Mouse (Mus musculus) megakaryocyte progenitor cell, adult 5-6 weeks (primary cell): ENCODE results near the gene Ctnnd2. TPM values are rescaled to one million over a fixed set of nuclear protein-coding genes. Genes with fewer than 3 reads are reported as not detected.

Experiments
- ATAC-seq: replicated peaks from 2 replicates; pipeline ENCODE4 v1.8.0; 2016; ENCODE audit warnings: mild to moderate bottlenecking, moderate TSS enrichment, inconsistent platforms; ENCODE audit not compliant: poor library complexity
- total RNA-seq, 2 experiments: library from RNA; stranded (forward) in 1 of 2; stranded (reverse) in 1 of 2; fragments of 157-497, 149-512 nt in 1 of 2; fragments of 200-1000 nt in 1 of 2; gene quantifications; 2 replicates each; pipeline versions ENCODE4 v1.2.3 to v1.2.4; 2015 to 2017

The Ctnnd2 gene
- total RNA-seq, 2 experiments from 2014 or later = 0.10 TPM; not detected in 1

DNA sequence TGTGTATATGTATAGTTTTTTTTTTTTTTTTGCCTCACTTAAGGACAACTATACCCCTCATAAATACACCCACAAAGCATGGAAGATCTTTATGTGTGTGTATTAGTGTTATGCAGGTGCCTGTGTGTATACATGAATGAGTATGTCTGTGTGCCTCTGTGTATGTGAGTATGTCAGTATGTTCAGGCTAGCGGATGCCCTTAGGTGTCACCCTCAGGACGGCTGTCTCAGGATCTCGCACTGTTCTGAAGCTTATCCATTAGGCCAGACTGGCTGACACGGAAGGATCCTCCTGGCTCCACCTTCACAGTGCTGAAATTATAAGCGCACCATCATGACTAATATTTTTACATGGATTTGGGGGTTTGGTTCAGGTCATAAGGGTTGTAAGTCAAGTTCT, 202.5 kb downstream of the Ctnnd2 start:
- ATAC-seq = no peak

DNA sequence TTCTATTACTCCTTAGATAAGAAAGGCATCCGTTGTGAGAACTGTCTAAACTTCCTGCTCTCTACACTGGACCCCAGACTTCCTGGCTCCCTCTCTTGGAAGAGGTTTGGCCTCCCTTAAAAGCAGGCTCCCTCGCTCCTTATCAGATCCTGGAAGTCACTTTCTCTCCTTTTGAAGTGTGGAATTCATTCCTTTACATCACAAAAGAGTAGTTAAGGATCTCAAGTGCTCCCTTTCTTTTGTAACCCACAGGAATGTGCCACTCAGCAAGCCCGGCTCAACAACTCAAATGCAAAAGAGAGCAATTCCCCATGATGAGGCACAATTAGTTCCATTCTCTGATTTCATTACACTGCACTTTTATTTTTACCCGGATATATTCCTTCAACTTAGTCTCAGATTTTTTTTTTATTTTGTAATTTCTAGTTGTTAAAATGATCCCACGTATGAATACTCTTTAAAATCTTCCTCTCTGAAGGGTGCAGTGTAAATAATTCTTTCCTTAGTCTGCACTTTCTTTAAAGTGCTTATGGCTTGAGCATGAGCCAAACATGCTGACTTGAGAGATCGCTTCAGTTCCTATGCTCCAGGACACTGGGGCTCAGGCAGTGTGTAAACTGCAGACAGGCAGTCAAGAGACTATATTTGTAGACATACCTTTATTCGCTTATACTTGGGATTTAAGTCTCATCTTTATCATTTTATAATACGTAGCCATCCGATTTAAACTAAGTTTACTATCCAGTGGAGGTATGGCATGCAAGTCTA, 210.9 kb downstream of the Ctnnd2 start:
- no peak for ATAC-seq

DNA sequence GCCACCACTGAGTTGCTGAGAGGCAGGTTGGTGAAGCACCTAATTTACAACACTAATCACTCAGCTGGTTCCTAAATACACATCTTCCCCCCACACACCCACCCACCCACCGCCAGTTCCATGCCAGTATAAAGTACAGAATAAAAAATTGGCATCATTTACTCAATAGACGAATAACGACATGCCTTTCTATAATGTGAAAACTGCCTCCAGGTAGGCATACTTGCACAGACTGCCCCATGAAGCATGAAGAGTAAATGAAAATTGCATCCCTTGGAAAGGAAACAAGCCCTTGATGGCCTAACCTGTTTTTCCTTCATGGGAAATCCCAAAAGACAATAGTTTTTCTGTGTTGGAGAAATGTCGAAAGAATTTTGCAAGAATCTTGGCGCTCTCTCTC, 212.0 kb downstream of the Ctnnd2 start:
- no peak for ATAC-seq

DNA sequence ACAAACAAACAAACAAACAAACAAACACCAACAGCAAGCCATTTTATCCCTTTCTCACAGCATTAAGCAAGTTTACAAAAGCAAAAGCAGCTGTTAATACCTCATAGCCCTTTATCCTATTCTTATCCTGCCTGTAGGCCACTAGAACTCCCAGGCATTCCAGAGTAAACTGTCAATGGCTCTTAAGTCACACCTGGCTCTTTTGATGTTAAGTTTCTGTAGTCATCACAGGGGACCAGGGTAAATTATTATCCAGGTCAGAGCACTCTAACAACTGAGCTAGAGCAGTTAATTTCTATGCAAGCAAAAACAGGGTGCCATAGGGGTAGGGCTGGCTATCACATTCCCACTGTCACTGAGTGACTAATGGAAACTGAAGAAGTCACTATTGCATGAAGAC, 214.1 kb downstream of the Ctnnd2 start:
- ATAC-seq = no peak

DNA sequence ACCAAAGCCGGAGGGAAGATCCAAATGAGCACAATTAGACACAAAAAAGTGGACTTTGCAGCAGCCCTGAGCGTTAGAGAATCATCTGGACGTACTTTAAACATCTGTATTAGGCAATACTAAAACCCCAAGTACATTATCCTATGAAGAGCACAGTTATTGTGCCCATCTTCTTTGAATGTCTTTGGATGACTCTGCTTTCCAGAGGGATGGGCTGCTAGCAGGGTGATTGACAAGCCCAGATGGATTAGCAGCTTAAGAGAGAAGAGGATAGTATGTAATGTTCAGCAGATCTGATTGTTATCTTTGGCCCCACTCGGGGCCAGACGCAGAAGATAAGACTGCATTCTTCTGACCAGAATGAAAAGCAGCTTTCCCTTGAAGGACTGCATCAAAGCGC, 214.9 kb downstream of the Ctnnd2 start:
- no peak for ATAC-seq

DNA sequence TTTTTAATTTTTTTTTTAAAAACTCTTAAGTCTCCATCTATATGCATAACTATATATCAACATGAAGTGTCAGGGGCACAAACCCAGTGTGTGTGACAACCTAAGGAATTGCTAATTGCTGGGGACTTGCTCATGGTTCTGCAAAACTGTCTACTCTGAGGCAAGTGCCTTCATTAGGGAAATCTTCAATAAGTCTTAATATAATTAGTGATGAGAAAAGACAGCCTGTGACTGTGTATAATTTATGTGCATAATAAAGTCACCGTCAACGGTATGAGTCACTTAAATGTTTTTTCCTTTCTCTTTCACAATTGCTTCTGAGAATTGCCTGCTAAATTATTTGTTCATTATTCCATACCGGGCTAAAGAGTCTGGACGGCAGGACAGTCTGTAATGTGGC, 228.7 kb downstream of the Ctnnd2 start:
- ATAC-seq = no peak

DNA sequence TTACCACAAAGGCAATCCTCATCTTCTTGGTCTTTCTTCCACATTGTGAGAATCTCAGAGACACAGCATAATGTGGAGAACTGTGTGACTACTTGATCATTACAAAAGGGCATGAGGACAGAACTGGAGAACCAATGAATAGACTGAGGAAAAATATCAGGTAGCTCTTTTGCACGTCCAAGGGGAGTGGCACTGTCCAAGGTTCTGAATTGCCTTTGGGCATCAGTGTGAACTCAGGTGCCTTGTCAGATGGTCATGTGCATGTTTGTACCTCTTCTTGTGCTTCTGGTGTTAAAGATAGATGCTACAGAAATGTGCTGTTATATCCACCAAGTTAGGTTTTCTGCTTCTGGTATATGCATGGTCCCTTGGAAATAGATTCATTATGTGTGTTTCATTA, 233.9 kb downstream of the Ctnnd2 start:
- no peak for ATAC-seq

DNA sequence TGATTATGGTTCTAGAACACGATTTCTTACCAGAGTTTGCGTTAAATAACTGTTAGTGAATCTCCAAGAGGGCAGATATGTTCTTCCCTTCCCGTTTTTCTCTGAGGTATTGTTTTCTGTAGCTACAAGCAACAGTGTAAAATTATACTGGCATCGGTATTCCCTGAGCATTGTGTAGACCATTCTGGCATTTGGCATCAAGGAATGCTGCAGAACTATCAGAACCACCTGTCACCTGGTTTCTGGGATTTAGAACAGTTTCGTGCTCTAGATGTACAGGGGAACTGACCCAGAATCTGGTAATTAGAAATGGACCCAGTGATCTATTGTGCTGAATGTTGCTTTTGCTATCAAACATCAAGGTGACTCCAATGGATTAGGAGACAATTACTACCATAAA, 250.8 kb downstream of the Ctnnd2 start:
- ATAC-seq = no peak

DNA sequence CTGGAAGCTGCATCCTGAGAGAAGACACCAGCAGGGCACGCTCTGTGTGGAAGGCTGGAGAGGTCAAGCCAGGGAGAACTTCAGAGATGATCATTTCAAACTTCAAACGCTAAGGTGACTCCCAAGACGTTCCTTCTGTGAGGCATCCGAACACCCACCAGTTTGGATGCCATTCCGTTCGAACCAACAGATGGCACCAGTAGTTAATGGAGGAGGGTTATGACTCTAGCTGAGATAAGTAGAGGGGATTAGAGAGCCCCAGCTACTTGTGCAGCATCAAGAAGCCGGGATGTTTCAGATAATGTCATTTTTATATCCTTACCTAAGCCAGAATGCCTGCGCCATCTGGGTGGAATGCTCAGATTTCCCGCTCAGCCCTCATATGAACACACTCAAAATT, 251.9 kb downstream of the Ctnnd2 start:
- ATAC-seq = no peak

DNA sequence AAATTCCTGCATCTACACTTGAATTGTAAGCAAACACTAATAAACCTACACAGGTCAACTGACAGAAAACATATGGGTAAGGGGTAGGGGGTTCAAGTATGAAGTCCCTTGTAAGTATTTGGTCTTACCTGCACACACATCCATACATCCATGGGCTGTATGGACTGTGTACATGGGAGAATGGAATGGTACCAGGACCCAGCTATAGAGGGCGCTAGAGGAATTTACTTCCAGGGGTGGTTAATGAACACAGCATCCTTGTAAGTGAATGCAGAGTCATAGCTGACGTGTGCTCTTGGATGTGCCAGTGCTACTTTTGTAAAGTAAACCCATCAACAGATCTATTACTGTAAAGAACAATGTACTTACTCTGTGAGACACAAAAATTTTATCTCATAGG, 254.9 kb downstream of the Ctnnd2 start:
- ATAC-seq = peak; percentile 74

DNA sequence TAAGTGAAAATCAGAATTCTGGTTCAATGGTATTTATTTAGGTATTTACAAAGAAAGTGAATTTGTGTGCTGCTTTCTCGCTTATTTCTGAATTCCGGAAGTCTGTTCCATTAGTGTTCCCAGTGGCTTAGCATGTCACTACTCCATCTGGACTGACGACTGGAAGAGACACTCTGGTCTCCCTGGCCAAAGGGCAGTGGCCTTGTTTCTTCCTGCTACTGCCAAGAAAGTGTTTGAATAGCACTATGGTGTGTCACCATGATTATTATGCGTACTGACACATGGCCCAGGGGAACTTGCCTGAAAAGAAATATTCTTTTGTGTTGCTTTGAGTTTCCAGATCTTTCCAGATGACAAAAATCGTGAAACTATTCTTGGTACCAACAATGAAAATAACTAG, 266.7 kb downstream of the Ctnnd2 start:
- no peak for ATAC-seq

DNA sequence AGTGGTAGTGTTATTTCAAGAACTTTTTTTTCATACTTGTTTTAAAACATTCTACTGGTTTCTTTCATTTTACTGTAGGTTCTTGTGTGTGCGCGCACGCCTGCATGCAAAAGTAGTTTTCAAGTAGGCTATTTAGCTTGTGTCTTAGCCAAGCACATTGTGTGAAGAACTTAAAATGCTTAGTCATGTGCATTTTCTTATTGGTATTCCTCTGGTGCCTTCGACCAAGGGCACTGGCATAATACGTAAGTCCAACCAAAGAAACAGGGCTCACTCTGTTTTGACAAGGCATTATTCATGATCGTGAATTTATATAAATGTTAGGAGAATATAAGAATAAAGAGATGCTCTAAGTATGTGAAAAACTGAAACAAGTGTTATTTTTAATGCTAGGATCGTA, 278.4 kb downstream of the Ctnnd2 start:
- ATAC-seq = no peak

DNA sequence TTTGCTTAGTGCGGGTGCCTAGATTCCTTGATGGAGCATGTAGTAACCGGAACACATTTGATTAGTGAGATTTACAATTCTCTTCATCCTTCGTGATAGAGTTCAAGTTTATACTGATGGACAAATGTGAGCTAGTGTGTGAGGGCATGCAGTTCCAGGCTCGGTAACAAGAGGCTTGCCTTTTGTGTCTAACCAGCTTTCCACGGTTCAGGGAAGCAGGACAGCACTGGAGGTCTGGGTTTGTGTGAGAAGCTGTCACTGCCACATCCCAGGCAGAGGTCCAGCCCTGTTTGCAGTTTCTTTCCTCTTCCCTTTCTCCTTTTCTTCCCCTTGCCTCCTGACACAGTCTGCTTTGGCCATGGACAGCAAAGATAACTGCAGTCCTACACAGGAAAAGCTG, 279.5 kb downstream of the Ctnnd2 start:
- no peak for ATAC-seq

DNA sequence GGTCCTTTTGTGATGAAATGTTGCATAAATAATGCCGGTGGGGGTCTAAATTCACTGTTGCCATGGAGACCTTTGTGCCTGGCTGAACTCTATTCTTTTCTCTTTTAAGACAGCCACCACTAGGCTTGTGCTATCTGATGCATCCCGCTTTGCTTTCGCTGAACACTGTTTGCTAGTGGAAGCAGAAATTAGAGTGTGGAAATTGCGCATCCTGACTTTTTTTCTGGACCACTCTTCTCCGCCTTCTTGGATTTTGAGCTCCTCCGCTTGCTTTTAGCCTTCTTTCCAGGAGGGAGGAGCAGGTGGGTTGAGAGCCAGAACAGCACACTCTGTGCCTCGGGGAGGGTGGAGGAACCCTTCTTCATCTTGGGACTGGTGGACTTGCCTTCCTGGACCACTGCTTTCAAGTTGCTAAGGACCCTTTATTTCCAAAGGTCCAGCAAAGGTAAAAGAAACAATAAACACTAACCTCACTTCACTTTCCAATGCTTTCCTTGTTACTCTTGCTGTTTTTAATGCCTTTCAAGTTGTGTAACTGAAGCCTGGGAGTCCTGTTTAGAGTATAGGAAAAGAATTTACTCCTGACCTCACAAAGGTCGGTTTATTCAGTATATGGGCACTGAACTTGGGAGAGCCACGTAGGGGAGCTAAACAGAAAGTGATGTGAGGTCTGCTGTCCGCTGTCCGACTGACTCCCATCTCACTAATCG, 285.3 kb downstream of the Ctnnd2 start:
- ATAC-seq = no peak

DNA sequence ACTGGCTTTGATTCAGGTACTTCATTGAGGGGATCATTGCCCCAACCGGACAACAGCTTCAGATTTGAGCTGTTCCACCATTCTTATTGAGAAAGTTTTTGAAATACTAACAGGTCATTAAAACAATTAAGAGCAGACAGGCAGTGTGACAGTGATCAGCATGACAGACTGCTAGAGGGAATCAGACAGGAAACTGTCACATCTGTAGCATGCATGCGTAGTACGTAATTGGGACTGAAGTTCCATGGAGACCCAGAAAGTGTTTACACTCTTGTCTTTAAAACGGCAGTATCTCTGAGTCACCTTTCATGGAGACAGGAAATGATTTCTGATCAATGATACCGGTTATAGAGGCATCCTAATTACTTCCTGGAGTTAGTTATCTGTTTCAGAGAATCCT, 286.3 kb downstream of the Ctnnd2 start:
- no peak for ATAC-seq

DNA sequence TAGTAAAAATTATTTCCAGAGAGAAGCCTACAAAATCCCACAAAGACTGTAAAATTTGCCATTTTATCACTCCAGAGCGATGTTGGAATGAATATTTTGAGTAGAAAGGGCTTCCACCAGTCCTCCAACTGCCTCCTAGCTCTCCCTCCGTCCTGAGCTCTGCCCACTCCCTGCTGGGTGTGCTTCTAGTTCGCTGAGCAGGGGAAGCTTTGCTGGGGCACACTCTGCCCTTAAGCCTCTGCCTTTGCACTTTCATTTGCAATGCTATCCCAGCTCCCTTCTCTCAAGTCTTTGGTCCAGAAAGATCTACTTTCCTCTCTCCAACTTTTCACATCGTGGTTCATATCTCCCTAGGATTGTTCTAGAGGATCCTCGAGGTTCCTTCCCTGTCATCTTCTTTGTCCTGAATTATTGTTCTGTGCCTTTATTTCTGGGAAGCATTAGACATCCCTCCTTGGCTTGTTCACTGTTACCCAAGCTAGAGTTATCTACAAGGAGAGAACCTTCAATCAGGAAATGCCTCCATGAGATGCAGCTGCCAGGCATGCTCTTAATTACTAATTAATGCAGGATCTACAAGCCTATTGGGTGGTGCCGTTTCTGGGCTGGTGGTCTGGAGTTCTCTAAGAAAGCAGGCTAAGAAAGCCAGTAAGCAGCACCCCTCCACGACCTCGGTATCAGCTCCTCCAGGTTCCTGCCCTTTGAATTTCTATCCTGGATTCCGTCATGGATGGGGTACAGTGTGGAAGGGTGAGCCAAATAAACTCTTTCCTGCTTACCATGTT, 288.1 kb downstream of the Ctnnd2 start:
- ATAC-seq = no peak

DNA sequence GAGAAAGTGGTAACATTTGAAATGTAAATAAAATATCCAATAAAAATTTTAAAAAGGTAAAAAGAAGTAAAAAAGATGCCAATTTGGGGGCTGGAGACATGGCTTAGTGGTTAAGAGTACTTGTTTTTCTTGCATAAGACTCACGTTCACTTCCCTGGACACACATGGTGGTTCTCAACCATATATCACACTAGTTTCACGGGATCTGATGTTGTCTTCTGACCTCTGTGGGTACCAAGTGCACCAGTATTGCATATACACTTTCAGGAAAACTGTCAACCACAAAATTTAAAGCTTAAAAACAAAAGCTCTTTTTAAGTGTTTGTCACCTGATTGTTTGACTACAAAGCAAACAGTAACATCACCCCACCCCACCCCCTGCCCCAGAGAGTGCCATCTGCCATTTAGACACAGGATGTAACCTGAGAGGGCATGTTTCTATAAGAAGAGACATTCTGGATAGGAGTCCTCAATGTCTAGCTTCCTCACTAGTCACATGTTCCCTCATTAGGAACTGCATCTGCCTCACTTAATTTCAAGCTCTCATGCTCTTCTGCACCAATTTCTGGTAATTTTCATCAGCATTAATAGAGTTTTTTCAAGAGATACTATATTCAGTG, 290.5 kb downstream of the Ctnnd2 start:
- ATAC-seq = no peak

DNA sequence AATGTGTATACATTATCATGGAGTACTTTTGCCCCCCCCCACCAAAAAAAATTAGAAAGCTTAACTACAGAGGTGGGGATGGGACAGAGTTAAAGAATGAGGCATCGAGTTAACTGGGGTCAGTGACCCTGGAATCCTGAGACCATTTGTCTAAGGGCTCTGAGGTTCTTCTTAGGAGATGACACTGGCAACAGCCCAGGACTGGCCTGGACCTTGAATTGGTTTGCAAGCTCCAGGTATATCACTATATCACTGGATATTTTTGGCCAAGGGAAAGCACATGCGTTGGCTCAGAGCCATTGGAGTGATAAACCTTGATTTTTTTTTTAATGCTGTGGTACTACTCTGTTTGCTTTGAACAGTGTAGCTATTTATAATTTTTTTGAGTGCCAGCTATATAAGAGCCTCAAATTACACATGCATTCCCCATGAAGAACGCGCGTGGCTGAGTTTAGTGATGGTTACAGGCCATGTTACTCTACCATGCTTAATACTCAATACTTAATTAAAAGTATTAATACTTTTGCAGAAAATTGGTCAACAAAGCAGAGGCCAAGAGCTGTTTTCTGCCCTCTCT, 291.2 kb downstream of the Ctnnd2 start:
- no peak for ATAC-seq

DNA sequence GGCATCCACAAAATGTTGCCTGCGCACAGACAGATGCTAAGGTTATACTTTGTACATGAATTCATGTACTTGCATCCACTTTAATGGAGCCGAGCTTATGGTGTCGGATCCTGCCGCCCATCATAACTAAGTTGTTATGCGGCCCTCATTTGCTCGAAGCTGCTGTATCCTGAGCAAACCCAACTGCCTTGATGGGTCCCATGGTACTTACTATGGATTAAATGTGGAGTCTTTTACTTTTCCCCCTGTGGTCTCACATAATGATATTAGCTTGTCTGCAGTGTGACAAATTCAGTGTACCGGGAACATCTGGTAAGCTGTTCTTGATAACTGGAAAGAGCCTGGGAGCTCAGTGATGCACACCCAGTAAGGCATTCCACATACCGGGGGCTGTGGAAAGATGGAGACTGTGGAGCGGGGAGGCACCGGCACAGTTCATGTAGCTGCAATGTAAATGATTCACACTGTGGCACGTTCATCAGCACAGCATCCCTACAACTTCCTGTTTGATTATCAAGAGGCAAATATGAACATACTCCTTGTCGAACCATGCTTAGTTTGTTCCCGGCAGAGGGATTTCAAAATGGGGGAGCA, 294.7 kb downstream of the Ctnnd2 start:
- no peak for ATAC-seq

DNA sequence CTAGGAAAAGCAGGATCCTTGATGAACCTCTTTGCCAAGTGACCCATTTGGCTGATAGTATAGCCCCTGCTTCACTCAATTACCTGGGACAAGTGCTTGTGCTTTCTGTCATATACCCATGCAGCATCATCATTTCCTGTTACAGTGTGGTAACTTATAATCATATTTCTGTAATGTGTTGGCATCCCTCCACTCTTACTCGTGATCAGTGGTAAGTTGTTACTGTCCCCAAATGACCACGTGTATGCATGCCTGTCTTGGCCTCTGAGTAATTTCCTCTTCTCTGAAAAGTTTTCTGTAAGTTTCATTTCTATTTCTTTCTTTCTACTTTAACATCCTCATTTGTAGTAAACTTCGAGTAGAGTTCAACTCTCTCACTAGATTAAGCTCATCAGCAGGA, 296.4 kb downstream of the Ctnnd2 start:
- peak; percentile 95 for ATAC-seq
